Mouse (Mus musculus): ENCODE data around the gene Eno2. TPM values are rescaled to one million over a fixed set of nuclear protein-coding genes. Genes with fewer than 3 reads are reported as not detected.
"Not testable (repeated sequence)": the region's sequence is repeated elsewhere in the genome, so short reads cannot be mapped to it uniquely, and the experiment has no call there.

Gene Eno2
- polyA plus RNA-seq, 1 experiment from 2014 or later = 67.2 TPM

GRCm38 (mm10) chr6:124811403-124811665 is 41.9 kb upstream of the Eno2 start:
- H3K9ac ChIP-seq = no peak overlapping the region
- no peak overlapping the region for H3K4me3 ChIP-seq
- H3K27ac ChIP-seq (replicated peaks) = no peak overlapping the region
- H3K4me2 ChIP-seq = no peak overlapping the region
- H3K27me3 ChIP-seq = no peaks in the 10 kb centered on the region
- 86% methylated on average over 4 of the region's 4 CpGs for WGBS
- H3K9me3 ChIP-seq = no peaks in the 10 kb centered on the region
- peaks cover 36% of the 10 kb centered on the region for H3K36me3 ChIP-seq
- ATAC-seq (ENCODE audit: low read depth) = no peak
- peaks cover 59% of the 10 kb centered on the region for H3K4me1 ChIP-seq (replicated peaks)

- peaks cover 64% of the 10 kb centered on the region for H3K4me1 ChIP-seq (replicated peaks)
- H3K9ac ChIP-seq = peak overlapping the region; percentile 1; the same call in 1 of the 2 replicates
- not testable (repeated sequence) for H3K27me3 ChIP-seq; ATAC-seq (ENCODE audit: low read depth); H3K27ac ChIP-seq (replicated peaks); H3K9me3 ChIP-seq; H3K4me3 ChIP-seq
- peak overlapping the region; percentile 92; the same call in 1 of the 2 replicates for H3K4me2 ChIP-seq
- H3K36me3 ChIP-seq = peaks cover 31% of the 10 kb centered on the region
- 86% methylated on average over 11 of the region's 11 CpGs for WGBS
Measured at GRCm38 (mm10) chr6:124810566-124811402, 41.3 kb upstream of the Eno2 start.

- Histone ChIP-seq H3K9me3 (no peaks in the 10 kb centered on the region), H3K4me3 (peak overlapping the region; percentile 50), H3K9ac (peak overlapping the region; percentile 75), H3K27ac (replicated peaks) (0 out of 2 replicates have a peak overlapping the region, but pooled peaks have one; percentile 14), H3K36me3 (peaks cover 22% of the 10 kb centered on the region), H3K27me3 (no peaks in the 10 kb centered on the region), H3K4me2 (peak overlapping the region; percentile 92), H3K4me1 (replicated peaks) (peaks cover 68% of the 10 kb centered on the region)
- WGBS = 46% methylated on average over 14 of the region's 14 CpGs
- 0 out of 2 replicates have a peak, but pooled peaks have one; percentile 0 for ATAC-seq (ENCODE audit: low read depth)
Measured at GRCm38 (mm10) chr6:124809775-124810538, 40.5 kb upstream of the Eno2 start.

GRCm38 (mm10) chr6:124809052-124809774 is 39.7 kb upstream of the Eno2 start:
- 0 out of 2 replicates have a peak, but pooled peaks have one; percentile 2 for ATAC-seq (ENCODE audit: low read depth)

GRCm38 (mm10) chr6:124808358-124809012 is 39.0 kb upstream of the Eno2 start, which contains the start of gene Spsb2:
Gene Spsb2, plus strand, starts transcription at chr6:124808661.
- Histone ChIP-seq H3K9ac (peak within 1 kb of the TSS; percentile 75), H3K36me3 (peaks cover 21% of the 10 kb centered on the region), H3K9me3 (no peaks in the 10 kb centered on the region), H3K27me3 (no peaks in the 10 kb centered on the region), H3K27ac (replicated peaks) (peak within 1 kb of the TSS; percentile 78), H3K4me1 (replicated peaks) (peaks cover 58% of the 10 kb centered on the region), H3K4me2 (peak within 1 kb of the TSS; percentile 92), H3K4me3 (peak within 1 kb of the TSS; percentile 50)
- 5% methylated on average over 28 of the region's 29 CpGs for WGBS
- peak; percentile 11 for ATAC-seq (ENCODE audit: low read depth)

More at GRCm38 (mm10) chr6:124809052-124809774, 39.7 kb upstream of the Eno2 start:
- Histone ChIP-seq H3K4me1 (replicated peaks) (peaks cover 60% of the 10 kb centered on the region), H3K36me3 (peaks cover 21% of the 10 kb centered on the region), H3K27me3 (no peaks in the 10 kb centered on the region), H3K4me3 (peak overlapping the region; percentile 50), H3K4me2 (peak overlapping the region; percentile 92), H3K9ac (peak overlapping the region; percentile 75), H3K9me3 (no peaks in the 10 kb centered on the region), H3K27ac (replicated peaks) (peak overlapping the region; percentile 78)
- under 1% methylated on average over 35 of the region's 35 CpGs for WGBS

GRCm38 (mm10) chr6:124807986-124808357 is 38.5 kb upstream of the Eno2 start:
- Histone ChIP-seq H3K27ac (replicated peaks) (peak overlapping the region; percentile 78; the same call in 1 of the 2 replicates), H3K4me3 (peak overlapping the region; percentile 50; the same call in 1 of the 2 replicates), H3K36me3 (peaks cover 21% of the 10 kb centered on the region), H3K4me2 (peak overlapping the region; percentile 92), H3K4me1 (replicated peaks) (peaks cover 54% of the 10 kb centered on the region), H3K27me3 (no peaks in the 10 kb centered on the region), H3K9ac (peak overlapping the region; percentile 75), H3K9me3 (no peaks in the 10 kb centered on the region)
- no peak for ATAC-seq (ENCODE audit: low read depth)
- 84% methylated on average over 6 of the region's 6 CpGs for WGBS

- H3K4me1 ChIP-seq (replicated peaks) = peaks cover 48% of the 10 kb centered on the region
- WGBS = 91% methylated on average over 4 of the region's 4 CpGs
- no peak overlapping the region for H3K4me3 ChIP-seq
- H3K27ac ChIP-seq (replicated peaks) = no peak overlapping the region
- H3K9me3 ChIP-seq = no peaks in the 10 kb centered on the region
- no peaks in the 10 kb centered on the region for H3K27me3 ChIP-seq
- ATAC-seq (ENCODE audit: low read depth) = no peak
- no peak overlapping the region for H3K9ac ChIP-seq
- no peak overlapping the region for H3K4me2 ChIP-seq
- H3K36me3 ChIP-seq = peaks cover 20% of the 10 kb centered on the region
Measured at GRCm38 (mm10) chr6:124807366-124807765, 37.9 kb upstream of the Eno2 start.

GRCm38 (mm10) chr6:124806446-124807140 is 37.1 kb upstream of the Eno2 start:
- Histone ChIP-seq H3K4me3 (peak overlapping the region; percentile 44), H3K27me3 (no peaks in the 10 kb centered on the region), H3K9me3 (no peaks in the 10 kb centered on the region), H3K27ac (replicated peaks) (peak overlapping the region; percentile 82), H3K9ac (no peak overlapping the region), H3K4me1 (replicated peaks) (peaks cover 40% of the 10 kb centered on the region), H3K4me2 (peak overlapping the region; percentile 74), H3K36me3 (peaks cover 12% of the 10 kb centered on the region)
- no peak for ATAC-seq (ENCODE audit: low read depth)
- 76% methylated on average over 7 of the region's 7 CpGs for WGBS

- H3K4me2 ChIP-seq = peak overlapping the region; percentile 74
- peak; percentile 80 for ATAC-seq (ENCODE audit: low read depth)
- peak overlapping the region; percentile 44 for H3K4me3 ChIP-seq
- H3K27ac ChIP-seq (replicated peaks) = peak overlapping the region; percentile 82
- peak overlapping the region; percentile 69 for H3K9ac ChIP-seq
- H3K36me3 ChIP-seq = peaks cover 5% of the 10 kb centered on the region; the same call in 1 of the 2 replicates
- H3K9me3 ChIP-seq = no peaks in the 10 kb centered on the region
- no peaks in the 10 kb centered on the region for H3K27me3 ChIP-seq
- 2% methylated on average over 34 of the region's 34 CpGs for WGBS
- H3K4me1 ChIP-seq (replicated peaks) = peaks cover 40% of the 10 kb centered on the region
Measured at GRCm38 (mm10) chr6:124805341-124806321, 36.2 kb upstream of the Eno2 start.

- Histone ChIP-seq H3K36me3 (no peaks in the 10 kb centered on the region), H3K4me3 (no peak overlapping the region), H3K27me3 (no peaks in the 10 kb centered on the region), H3K9ac (no peak overlapping the region), H3K4me2 (no peak overlapping the region), H3K9me3 (no peaks in the 10 kb centered on the region), H3K27ac (replicated peaks) (no peak overlapping the region), H3K4me1 (replicated peaks) (peaks cover 30% of the 10 kb centered on the region)
- no peak for ATAC-seq (ENCODE audit: low read depth)
- 90% methylated on average over 3 of the region's 3 CpGs for WGBS
Measured at GRCm38 (mm10) chr6:124804341-124804740, 34.9 kb upstream of the Eno2 start.

Data from neural tube, embryonic 13.5 days (tissue).